Mouse (Mus musculus): Measurements from ENCODE around the gene Rad9a. TPM values are rescaled to one million over a fixed set of nuclear protein-coding genes. Genes with fewer than 3 reads are reported as not detected.
A peak's percentile ranks its signal among the peaks of the same experiment; 100 is the strongest.

Rad9a gene
- polyA plus RNA-seq, 1 experiment = 27.2 TPM

- Histone ChIP-seq H3K4me1 (ENCODE audit: control insufficient read depth, insufficient read depth, low read length) (peaks cover 43% of the 10 kb centered on the region), H3K27ac (ENCODE audit: insufficient read depth, low read depth, low read length) (no peak overlapping the region), H3K4me3 (ENCODE audit: insufficient read depth, low read length) (peak overlapping the region; percentile 60)
- TF ChIP-seq POLR2A (IDR thresholded peaks at IDR 0.05; ENCODE audit: borderline replicate concordance, low read depth, low read length) (no peak), CTCF (IDR thresholded peaks at IDR 0.05; ENCODE audit: low read depth, low read length) (no peak)
These were observed 52.2 kb downstream of the Rad9a start for GRCm38 (mm10) chr19:4149283-4149682.

- Histone ChIP-seq H3K27ac (ENCODE audit: insufficient read depth, low read depth, low read length) (peak overlapping the region; percentile 57), H3K4me3 (ENCODE audit: insufficient read depth, low read length) (peak overlapping the region; percentile 60), H3K4me1 (ENCODE audit: control insufficient read depth, insufficient read depth, low read length) (peaks cover 47% of the 10 kb centered on the region)
- no peak for TF ChIP-seq CTCF (IDR thresholded peaks at IDR 0.05; ENCODE audit: low read depth, low read length)
- no peak for TF ChIP-seq POLR2A (IDR thresholded peaks at IDR 0.05; ENCODE audit: borderline replicate concordance, low read depth, low read length)
These were observed 52.6 kb downstream of the Rad9a start for GRCm38 (mm10) chr19:4148819-4149218.

- TF ChIP-seq POLR2A (IDR thresholded peaks at IDR 0.05; ENCODE audit: borderline replicate concordance, low read depth, low read length) = no peak
- TF ChIP-seq CTCF (IDR thresholded peaks at IDR 0.05; ENCODE audit: low read depth, low read length) = no peak
- peak within 1 kb of the TSS; percentile 60 for H3K4me3 ChIP-seq (ENCODE audit: insufficient read depth, low read length)
- peaks cover 51% of the 10 kb centered on the region for H3K4me1 ChIP-seq (ENCODE audit: control insufficient read depth, insufficient read depth, low read length)
- H3K27ac ChIP-seq (ENCODE audit: insufficient read depth, low read depth, low read length) = peak within 1 kb of the TSS; percentile 67
These were observed 53.0 kb downstream of the Rad9a start, which contains the start of gene Coro1b for GRCm38 (mm10) chr19:4148491-4148806. TSS of gene Coro1b (plus strand) at chr19:4148619.

GRCm38 (mm10) chr19:4147782-4148490 lies 53.5 kb downstream of the Rad9a start:
- Histone ChIP-seq H3K4me3 (ENCODE audit: insufficient read depth, low read length) (0 out of 2 replicates have a peak overlapping the region, but pooled peaks have one; percentile 13), H3K4me1 (ENCODE audit: control insufficient read depth, insufficient read depth, low read length) (peaks cover 54% of the 10 kb centered on the region), H3K27ac (ENCODE audit: insufficient read depth, low read depth, low read length) (peak overlapping the region; percentile 67)
- TF ChIP-seq POLR2A (IDR thresholded peaks at IDR 0.05; ENCODE audit: borderline replicate concordance, low read depth, low read length) (no peak), CTCF (IDR thresholded peaks at IDR 0.05; ENCODE audit: low read depth, low read length) (no peak)

GRCm38 (mm10) chr19:4147022-4147405 lies 54.4 kb downstream of the Rad9a start:
- Histone ChIP-seq H3K27ac (ENCODE audit: insufficient read depth, low read depth, low read length) (peak overlapping the region; percentile 67), H3K4me3 (ENCODE audit: insufficient read depth, low read length) (no peak overlapping the region), H3K4me1 (ENCODE audit: control insufficient read depth, insufficient read depth, low read length) (peaks cover 54% of the 10 kb centered on the region)
- no peak for TF ChIP-seq POLR2A (IDR thresholded peaks at IDR 0.05; ENCODE audit: borderline replicate concordance, low read depth, low read length)
- TF ChIP-seq CTCF (IDR thresholded peaks at IDR 0.05; ENCODE audit: low read depth, low read length) = no peak

GRCm38 (mm10) chr19:4146366-4147021 lies 55.0 kb downstream of the Rad9a start:
- H3K4me1 ChIP-seq (ENCODE audit: control insufficient read depth, insufficient read depth, low read length) = peaks cover 54% of the 10 kb centered on the region

GRCm38 (mm10) chr19:4145936-4146335 lies 55.5 kb downstream of the Rad9a start:
- Histone ChIP-seq H3K4me1 (ENCODE audit: control insufficient read depth, insufficient read depth, low read length) (peaks cover 54% of the 10 kb centered on the region), H3K4me3 (ENCODE audit: insufficient read depth, low read length) (no peak overlapping the region), H3K27ac (ENCODE audit: insufficient read depth, low read depth, low read length) (0 out of 2 replicates have a peak overlapping the region, but pooled peaks have one; percentile 9)
- TF ChIP-seq POLR2A (IDR thresholded peaks at IDR 0.05; ENCODE audit: borderline replicate concordance, low read depth, low read length) (no peak), CTCF (IDR thresholded peaks at IDR 0.05; ENCODE audit: low read depth, low read length) (no peak)

More at GRCm38 (mm10) chr19:4146366-4147021, 55.0 kb downstream of the Rad9a start:
- Histone ChIP-seq H3K4me3 (ENCODE audit: insufficient read depth, low read length) (no peak overlapping the region), H3K27ac (ENCODE audit: insufficient read depth, low read depth, low read length) (peak overlapping the region; percentile 67)
- TF ChIP-seq CTCF (IDR thresholded peaks at IDR 0.05; ENCODE audit: low read depth, low read length) (no peak), POLR2A (IDR thresholded peaks at IDR 0.05; ENCODE audit: borderline replicate concordance, low read depth, low read length) (no peak)

Other genes with a start within 250 kb of the Rad9a start
- gene Aldh3b3, start 243.0 kb downstream of the Rad9a start, polyA plus RNA-seq (2012; ENCODE audit: insufficient read depth, insufficient read length, missing spikeins) = not detected in 2 replicates
- not detected in 2 replicates for gene Aldh3b2, start 229.3 kb downstream of the Rad9a start, polyA plus RNA-seq (2012; ENCODE audit: insufficient read depth, insufficient read length, missing spikeins)
- 1.1 TPM in 1 of 2 replicates, not detected in the other for gene Acy3, start 215.1 kb downstream of the Rad9a start, polyA plus RNA-seq (2012; ENCODE audit: insufficient read depth, insufficient read length, missing spikeins)
- gene Tbx10, start 208.9 kb downstream of the Rad9a start, polyA plus RNA-seq (2012; ENCODE audit: insufficient read depth, insufficient read length, missing spikeins) = not detected in 2 replicates
- gene Nudt8, start 201.1 kb downstream of the Rad9a start, polyA plus RNA-seq (2012; ENCODE audit: insufficient read depth, insufficient read length, missing spikeins) = 7.0 and 9.9 TPM in 2 replicates
- 0.80 and 1.3 TPM in 2 replicates for gene Gm49405, start 201.0 kb downstream of the Rad9a start, polyA plus RNA-seq (2012; ENCODE audit: insufficient read depth, insufficient read length, missing spikeins)
- 1.4 and 3.4 TPM in 2 replicates for gene Doc2g, start 198.3 kb downstream of the Rad9a start, polyA plus RNA-seq (2012; ENCODE audit: insufficient read depth, insufficient read length, missing spikeins)
- gene Ndufv1, start 188.9 kb downstream of the Rad9a start, polyA plus RNA-seq (2012; ENCODE audit: insufficient read depth, insufficient read length, missing spikeins) = 62.3 TPM in 2 replicates
- gene Gstp1, start 163.7 kb downstream of the Rad9a start, polyA plus RNA-seq (2012; ENCODE audit: insufficient read depth, insufficient read length, missing spikeins) = 103 and 118 TPM in 2 replicates
- 2.6 TPM in 1 of 2 replicates, not detected in the other for gene Gstp2, start 155.6 kb downstream of the Rad9a start, polyA plus RNA-seq (2012; ENCODE audit: insufficient read depth, insufficient read length, missing spikeins)
- not detected in 2 replicates for gene Gstp3, start 142.1 kb downstream of the Rad9a start, polyA plus RNA-seq (2012; ENCODE audit: insufficient read depth, insufficient read length, missing spikeins)
- not detected in 2 replicates for gene Cabp2, start 120.1 kb downstream of the Rad9a start, polyA plus RNA-seq (2012; ENCODE audit: insufficient read depth, insufficient read length, missing spikeins)
- gene Cdk2ap2, start 104.5 kb downstream of the Rad9a start, polyA plus RNA-seq (2012; ENCODE audit: insufficient read depth, insufficient read length, missing spikeins) = 98.0 and 98.3 TPM in 2 replicates
- gene Pitpnm1, start 101.7 kb downstream of the Rad9a start, polyA plus RNA-seq (2012; ENCODE audit: insufficient read depth, insufficient read length, missing spikeins) = 72.3 and 86.7 TPM in 2 replicates
- 75.1 and 75.6 TPM in 2 replicates for gene Aip, start 75.8 kb downstream of the Rad9a start, polyA plus RNA-seq (2012; ENCODE audit: insufficient read depth, insufficient read length, missing spikeins)
- not detected in 2 replicates for gene Gpr152, start 61.9 kb downstream of the Rad9a start, polyA plus RNA-seq (2012; ENCODE audit: insufficient read depth, insufficient read length, missing spikeins)
- gene Cabp4, start 57.6 kb downstream of the Rad9a start, polyA plus RNA-seq (2012; ENCODE audit: insufficient read depth, insufficient read length, missing spikeins) = not detected in 2 replicates
- 276 and 314 TPM in 2 replicates for gene Coro1b, start 53.0 kb downstream of the Rad9a start, polyA plus RNA-seq (2012; ENCODE audit: insufficient read depth, insufficient read length, missing spikeins)
- 0.87 and 2.3 TPM in 2 replicates for gene Ptprcap, start 48.1 kb downstream of the Rad9a start, polyA plus RNA-seq (2012; ENCODE audit: insufficient read depth, insufficient read length, missing spikeins)
- 32.3 and 39.5 TPM in 2 replicates for gene Rps6kb2, start 38.3 kb downstream of the Rad9a start, polyA plus RNA-seq (2012; ENCODE audit: insufficient read depth, insufficient read length, missing spikeins)
- 0.68 and 1.1 TPM in 2 replicates for gene Carns1, start 26.2 kb downstream of the Rad9a start, polyA plus RNA-seq (2012; ENCODE audit: insufficient read depth, insufficient read length, missing spikeins)
- gene Tbc1d10c, start 10.4 kb downstream of the Rad9a start, polyA plus RNA-seq (2012; ENCODE audit: insufficient read depth, insufficient read length, missing spikeins) = 0.77 and 0.83 TPM in 2 replicates
- gene Ppp1ca, start 9.6 kb downstream of the Rad9a start, polyA plus RNA-seq (2012; ENCODE audit: insufficient read depth, insufficient read length, missing spikeins) = 299 and 331 TPM in 2 replicates
- gene Clcf1, start 12.6 kb upstream of the Rad9a start, polyA plus RNA-seq (2012; ENCODE audit: insufficient read depth, insufficient read length, missing spikeins) = 0.40 and 0.56 TPM in 2 replicates
- gene AC109138.7, start 12.7 kb upstream of the Rad9a start, polyA plus RNA-seq (2012; ENCODE audit: insufficient read depth, insufficient read length, missing spikeins) = not detected in 2 replicates
- gene Pold4, start 30.2 kb upstream of the Rad9a start, polyA plus RNA-seq (2012; ENCODE audit: insufficient read depth, insufficient read length, missing spikeins) = 77.5 and 93.5 TPM in 2 replicates
- gene Ssh3, start 67.5 kb upstream of the Rad9a start, polyA plus RNA-seq (2012; ENCODE audit: insufficient read depth, insufficient read length, missing spikeins) = 84.2 and 87.6 TPM in 2 replicates
- 21.8 TPM in 2 replicates for gene Ankrd13d, start 81.5 kb upstream of the Rad9a start, polyA plus RNA-seq (2012; ENCODE audit: insufficient read depth, insufficient read length, missing spikeins)
- gene Grk2, start 104.6 kb upstream of the Rad9a start, polyA plus RNA-seq (2012; ENCODE audit: insufficient read depth, insufficient read length, missing spikeins) = 250 and 278 TPM in 2 replicates
- gene Kdm2a, start 196.6 kb upstream of the Rad9a start, polyA plus RNA-seq (2012; ENCODE audit: insufficient read depth, insufficient read length, missing spikeins) = 81.5 and 84.4 TPM in 2 replicates
- 1.1 and 1.4 TPM in 2 replicates for gene Rhod, start 237.8 kb upstream of the Rad9a start, polyA plus RNA-seq (2012; ENCODE audit: insufficient read depth, insufficient read length, missing spikeins)

Measured in bone marrow macrophage, adult 2 months (primary cell).